Mouse (Mus musculus) heart, embryonic 11.5 days (tissue): ENCODE measurements at regions not wholly inside any gene's neighbourhood (a gene's known extent, or its start where the extent isn't known, plus 50 kb on each side); places are given as distances from the start of the nearest gene placed in this dataset.

Source experiments
- ATAC-seq: fragments of 200-750 bp; cut with Nextera tagmentation; replicated peaks from 2 replicates; pipeline ENCODE4 v1.8.0; 2017; ENCODE audit warnings: moderate library complexity; ENCODE audit not compliant: insufficient number of reproducible peaks, low FRiP score, low TSS enrichment
- H3K27ac ChIP-seq: fragments of 300-500 bp; sonication (generic); 2 replicates; pipeline ENCODE4 v1.5.1; 2014; ENCODE audit warnings: mild to moderate bottlenecking, low read depth, low read length
- H3K27me3 ChIP-seq: fragments of 300-500 bp; sonication (generic); 2 replicates; pipeline ENCODE4 v1.6.1; 2014; ENCODE audit warnings: mild to moderate bottlenecking, low read length, mixed read lengths; ENCODE audit not compliant: control insufficient read depth, insufficient read depth
- H3K36me3 ChIP-seq: fragments of 300-500 bp; sonication (generic); 2 replicates; pipeline ENCODE4 v1.6.1; 2014; ENCODE audit warnings: mild to moderate bottlenecking, low read length, moderate library complexity, mixed read lengths; ENCODE audit not compliant: control insufficient read depth, insufficient read depth
- H3K4me1 ChIP-seq: fragments of 300-500 bp; sonication (generic); 2 replicates; pipeline ENCODE4 v1.6.1; 2014; ENCODE audit warnings: low read length; ENCODE audit not compliant: control insufficient read depth, insufficient read depth
- H3K4me2 ChIP-seq: fragments of 300-500 bp; sonication (generic); 2 replicates; pipeline ENCODE4 v1.6.1; 2014; ENCODE audit warnings: mild to moderate bottlenecking, moderate library complexity
- H3K4me3 ChIP-seq: fragments of 300-500 bp; sonication (generic); 2 replicates; pipeline ENCODE4 v1.5.1; 2014; ENCODE audit warnings: low read depth, low read length
- H3K9ac ChIP-seq: fragments of 300-500 bp; sonication (generic); 2 replicates; pipeline ENCODE4 v1.6.1; 2014; ENCODE audit warnings: mild to moderate bottlenecking, low read depth, low read length, moderate library complexity
- H3K9me3 ChIP-seq: fragments of 300-500 bp; sonication (generic); replicated peaks from 2 replicates; pipeline ENCODE4 v1.6.1; 2016; ENCODE audit warnings: low read length; ENCODE audit not compliant: control insufficient read depth
- WGBS: fragments of 180-500 bp; shearing (Covaris S2); extraction: QIAGEN DNeasy Blood & Tissue Kit; methylation state at CpG from one replicate; pipeline ENCODE4 v1.1.7; 2014; ENCODE audit not compliant: insufficient replicate concordance; 5-methylcytosine and 5-hydroxymethylcytosine counted together

DNA sequence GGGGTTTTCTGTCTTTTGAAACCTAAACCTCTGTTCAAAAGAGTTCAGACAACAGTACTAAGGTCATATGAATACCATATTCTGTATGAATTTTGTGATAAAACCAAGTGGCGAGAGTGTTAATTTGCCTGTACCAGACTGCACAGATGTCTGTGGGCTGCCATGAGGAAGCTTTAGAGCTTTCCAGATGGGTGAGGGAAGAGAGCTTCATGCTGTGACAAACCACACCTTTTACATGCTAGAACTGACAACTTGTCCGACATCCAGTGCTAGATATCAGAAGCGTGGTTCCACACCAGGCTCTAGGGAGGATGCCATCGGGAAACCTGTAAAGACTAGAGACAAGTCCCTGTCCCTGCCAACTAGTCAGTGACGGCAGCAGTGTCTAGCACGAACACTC, 60.9 kb upstream of the Gm10181 start:
- Histone ChIP-seq H3K4me2 (no peak overlapping the region), H3K9me3 (no peaks in the 10 kb centered on the region), H3K36me3 (no peaks in the 10 kb centered on the region), H3K27ac (no peak overlapping the region), H3K4me3 (no peak overlapping the region), H3K9ac (no peak overlapping the region), H3K4me1 (peaks cover 9% of the 10 kb centered on the region), H3K27me3 (no peaks in the 10 kb centered on the region)
- no peak for ATAC-seq
- WGBS: 65% methylated on average over 6 of the region's 6 CpGs

DNA sequence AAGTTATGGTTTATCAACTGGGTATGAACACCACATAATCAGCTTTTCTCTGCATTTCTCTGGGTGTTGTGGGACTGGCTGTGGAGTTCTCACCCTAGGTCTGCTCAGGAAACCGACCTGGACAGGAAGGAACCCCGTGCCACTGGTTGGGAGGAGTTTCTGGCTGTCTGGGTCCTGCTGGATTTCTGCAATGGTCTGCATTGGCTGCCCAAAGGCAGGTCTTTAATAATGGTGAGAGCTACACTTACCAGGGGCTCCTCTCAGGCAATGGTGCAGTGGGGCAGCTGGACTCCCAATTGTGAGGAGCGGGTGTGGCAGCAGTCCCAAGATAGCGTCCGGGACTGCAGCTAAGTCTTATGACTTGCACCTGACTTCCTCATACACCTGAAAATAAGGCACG, 57.8 kb upstream of the Gm10181 start:
- Histone ChIP-seq H3K9ac (no peak overlapping the region), H3K36me3 (no peaks in the 10 kb centered on the region), H3K4me1 (peaks cover 3% of the 10 kb centered on the region; the same call in 1 of the 2 replicates), H3K4me2 (no peak overlapping the region), H3K27ac (no peak overlapping the region), H3K4me3 (no peak overlapping the region), H3K27me3 (no peaks in the 10 kb centered on the region), H3K9me3 (no peaks in the 10 kb centered on the region)
- no peak for ATAC-seq
- WGBS: 81% methylated on average over 6 of the region's 6 CpGs
